Mouse (Mus musculus) heart, embryonic 10.5 days (tissue): ENCODE measurements around the gene Nelfcd. TPM values are rescaled to one million over a fixed set of nuclear protein-coding genes. Genes with fewer than 3 reads are reported as not detected.

ENCODE experiments used
- DNase-seq: peaks from one replicate; pipeline ENCODE4 v3.0.0-alpha.2; 2017; ENCODE audit warnings: low spot score
- H3K27ac ChIP-seq: fragments of 300-500 bp; sonication (generic); 2 replicates; pipeline ENCODE4 v1.5.1; 2016; ENCODE audit warnings: mild to moderate bottlenecking
- H3K27me3 ChIP-seq: fragments of 300-500 bp; sonication (generic); 2 replicates; pipeline ENCODE4 v1.6.1; 2016; ENCODE audit warnings: mild to moderate bottlenecking; ENCODE audit not compliant: poor library complexity, insufficient read depth, severe bottlenecking
- H3K36me3 ChIP-seq: fragments of 300-500 bp; sonication (generic); 2 replicates; pipeline ENCODE4 v1.6.1; 2016; ENCODE audit warnings: mild to moderate bottlenecking, moderate library complexity
- H3K4me1 ChIP-seq: fragments of 300-500 bp; sonication (generic); 2 replicates; pipeline ENCODE4 v1.6.1; 2016; ENCODE audit warnings: mild to moderate bottlenecking
- H3K4me3 ChIP-seq: fragments of 300-500 bp; sonication (generic); 2 replicates; pipeline ENCODE4 v1.5.1; 2016; ENCODE audit warnings: mild to moderate bottlenecking, moderate library complexity
- H3K9me3 ChIP-seq: fragments of 300-500 bp; sonication (generic); 2 replicates; pipeline ENCODE4 v1.6.1; 2016; ENCODE audit warnings: mild to moderate bottlenecking, moderate library complexity
- WGBS: fragments of 180-500 bp; shearing (Covaris S2); methylation state at CpG from one replicate; pipeline ENCODE4 v1.1.7; 2016; 5-methylcytosine and 5-hydroxymethylcytosine counted together
- polyA plus RNA-seq: library from polyadenylated mRNA; unstranded; fragments of >200 nt; fragmentation: Nextera tagmentation; extraction: Ambion mirVana; gene quantifications from 2 replicates; pipeline ENCODE4 v1.2.1, GENCODE M21; 2016

Nelfcd gene
- 124 and 133 TPM in 2 replicates for polyA plus RNA-seq

- peak; percentile 98 for DNase-seq
- under 1% methylated on average over 40 of the region's 40 CpGs for WGBS
- peak within 1 kb of the TSS; percentile 96 for H3K27ac ChIP-seq
These were observed at the start of gene Nelfcd for GRCm38 (mm10) chr2:174415731-174416310. Gene Nelfcd, plus strand, starts transcription at chr2:174415804.

DNA sequence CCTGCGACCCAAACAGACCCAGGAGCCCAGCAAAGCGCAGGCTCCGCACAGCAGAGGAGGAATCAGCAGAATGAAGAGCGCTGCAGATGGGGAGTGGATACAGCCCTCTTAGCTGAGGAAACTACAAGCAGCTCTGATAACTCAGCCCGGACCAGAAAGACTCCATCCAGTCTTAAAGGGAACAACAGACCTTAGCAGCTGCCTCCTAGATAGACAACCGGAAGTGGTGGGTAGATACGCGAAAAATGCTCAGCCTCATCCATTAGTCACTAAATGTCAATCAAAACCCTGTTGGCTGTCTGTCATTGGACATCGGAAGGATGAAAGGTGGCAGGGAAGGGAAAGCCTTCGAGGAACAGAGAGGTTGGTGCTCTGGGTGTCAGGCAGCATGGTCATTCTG is 49.0 kb upstream of the Nelfcd start:
- WGBS, result 69% methylated on average over 10 of the region's 10 CpGs
- no peaks in the 10 kb centered on the region for H3K27me3 ChIP-seq
- no peaks in the 10 kb centered on the region for H3K9me3 ChIP-seq
- no peak overlapping the region for H3K27ac ChIP-seq
- no peak overlapping the region for H3K4me3 ChIP-seq
- no peaks in the 10 kb centered on the region for H3K36me3 ChIP-seq
- H3K4me1 ChIP-seq, result no peaks in the 10 kb centered on the region
- no peak for DNase-seq

More at GRCm38 (mm10) chr2:174415731-174416310, at the start of gene Nelfcd:
- Histone ChIP-seq H3K36me3 (peaks cover 11% of the 10 kb centered on the region), H3K9me3 (no peaks in the 10 kb centered on the region), H3K27me3 (no peaks in the 10 kb centered on the region), H3K4me1 (peaks cover 19% of the 10 kb centered on the region), H3K4me3 (peak within 1 kb of the TSS; percentile 95)

GRCm38 (mm10) chr2:174381021-174381420 is 34.6 kb upstream of the Nelfcd start:
- DNase-seq, result no peak
- no peaks in the 10 kb centered on the region for H3K27me3 ChIP-seq
- H3K27ac ChIP-seq, result no peak overlapping the region
- WGBS, result 87% methylated on average over 9 of the region's 9 CpGs
- no peak overlapping the region for H3K4me3 ChIP-seq
- no peaks in the 10 kb centered on the region for H3K36me3 ChIP-seq
- H3K4me1 ChIP-seq, result no peaks in the 10 kb centered on the region
- no peaks in the 10 kb centered on the region for H3K9me3 ChIP-seq

- 83% methylated on average over 3 of the region's 3 CpGs for WGBS
- no peaks in the 10 kb centered on the region for H3K36me3 ChIP-seq
- no peaks in the 10 kb centered on the region for H3K9me3 ChIP-seq
- no peaks in the 10 kb centered on the region for H3K4me1 ChIP-seq
- H3K27me3 ChIP-seq, result no peaks in the 10 kb centered on the region
- H3K27ac ChIP-seq, result no peak overlapping the region
- DNase-seq, result peak; percentile 11
- H3K4me3 ChIP-seq, result no peak overlapping the region
These were observed 23.7 kb upstream of the Nelfcd start for GRCm38 (mm10) chr2:174391936-174392335.

- H3K27ac ChIP-seq, result no peak overlapping the region
- no peaks in the 10 kb centered on the region for H3K4me1 ChIP-seq
- H3K9me3 ChIP-seq, result no peaks in the 10 kb centered on the region
- H3K4me3 ChIP-seq, result no peak overlapping the region
- DNase-seq, result peak; percentile 53
- WGBS, result 71% methylated on average over 9 of the region's 9 CpGs
- H3K27me3 ChIP-seq, result no peaks in the 10 kb centered on the region
- no peaks in the 10 kb centered on the region for H3K36me3 ChIP-seq
These were observed 23.1 kb upstream of the Nelfcd start for GRCm38 (mm10) chr2:174392554-174392953.

DNA sequence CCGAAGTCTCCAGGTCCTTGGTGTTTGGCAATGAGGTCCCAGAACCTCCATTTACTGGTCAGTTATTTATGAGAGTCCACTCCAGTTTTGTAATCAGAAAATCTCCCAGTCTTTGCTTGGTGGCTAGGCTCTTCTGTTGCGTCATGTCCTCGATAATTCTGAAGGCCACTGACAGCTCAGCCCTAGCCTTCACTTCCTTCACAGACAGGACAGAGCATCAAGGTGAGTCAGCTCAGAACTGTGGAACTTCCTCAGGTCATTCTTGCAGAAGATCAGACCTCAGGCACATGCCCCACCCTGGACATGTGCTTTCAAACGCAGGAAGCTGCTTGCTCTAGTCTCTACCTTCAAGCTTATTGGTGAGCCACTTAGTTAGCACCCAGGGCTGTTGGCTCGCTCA is 22.2 kb upstream of the Nelfcd start:
- H3K36me3 ChIP-seq, result no peaks in the 10 kb centered on the region
- H3K27ac ChIP-seq, result no peak overlapping the region
- H3K4me3 ChIP-seq, result no peak overlapping the region
- 64% methylated on average over 5 of the region's 5 CpGs for WGBS
- H3K9me3 ChIP-seq, result no peaks in the 10 kb centered on the region
- DNase-seq, result no peak
- H3K27me3 ChIP-seq, result no peaks in the 10 kb centered on the region
- H3K4me1 ChIP-seq, result no peaks in the 10 kb centered on the region

- Histone ChIP-seq H3K36me3 (no peaks in the 10 kb centered on the region), H3K4me1 (no peaks in the 10 kb centered on the region), H3K27me3 (no peaks in the 10 kb centered on the region), H3K9me3 (no peaks in the 10 kb centered on the region), H3K27ac (no peak overlapping the region), H3K4me3 (no peak overlapping the region)
- no peak for DNase-seq
- WGBS, result 84% methylated on average over 10 of the region's 10 CpGs
These were observed 19.0 kb upstream of the Nelfcd start for GRCm38 (mm10) chr2:174396643-174397042.

DNA sequence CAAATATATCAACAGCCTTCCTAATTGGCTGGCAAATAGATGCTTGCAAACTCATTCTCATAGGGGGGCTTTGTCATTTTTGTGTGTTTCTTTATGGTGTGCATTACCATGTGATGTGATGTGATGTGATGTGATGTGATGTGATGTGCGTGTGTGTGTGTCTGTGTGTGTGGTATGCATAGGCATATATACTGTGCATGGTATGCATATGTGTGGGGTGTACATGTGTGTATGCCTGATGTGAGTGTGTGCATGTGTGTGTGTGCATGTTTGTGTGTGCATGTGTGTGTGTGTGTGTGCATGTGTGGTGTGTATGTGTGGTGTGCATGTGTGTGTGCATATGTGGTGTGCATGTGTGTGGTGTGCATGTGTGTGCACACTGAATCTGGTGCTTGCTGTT is 18.5 kb upstream of the Nelfcd start:
- Histone ChIP-seq H3K4me1 (no peaks in the 10 kb centered on the region), H3K36me3 (no peaks in the 10 kb centered on the region), H3K27me3 (no peaks in the 10 kb centered on the region), H3K4me3 (no peak overlapping the region), H3K9me3 (no peaks in the 10 kb centered on the region), H3K27ac (no peak overlapping the region)
- WGBS, result 87% methylated on average over 1 of the region's 1 CpGs
- DNase-seq, result no peak

GRCm38 (mm10) chr2:174397881-174398280 is 17.7 kb upstream of the Nelfcd start:
- no peaks in the 10 kb centered on the region for H3K36me3 ChIP-seq
- no peaks in the 10 kb centered on the region for H3K9me3 ChIP-seq
- DNase-seq, result peak; percentile 61
- no peaks in the 10 kb centered on the region for H3K4me1 ChIP-seq
- no peaks in the 10 kb centered on the region for H3K27me3 ChIP-seq
- H3K27ac ChIP-seq, result no peak overlapping the region
- no peak overlapping the region for H3K4me3 ChIP-seq
- WGBS, result 84% methylated on average over 6 of the region's 6 CpGs

- no peaks in the 10 kb centered on the region for H3K9me3 ChIP-seq
- no peak overlapping the region for H3K4me3 ChIP-seq
- H3K36me3 ChIP-seq, result no peaks in the 10 kb centered on the region
- H3K4me1 ChIP-seq, result no peaks in the 10 kb centered on the region
- 71% methylated on average over 4 of the region's 4 CpGs for WGBS
- no peak overlapping the region for H3K27ac ChIP-seq
- H3K27me3 ChIP-seq, result no peaks in the 10 kb centered on the region
- peak; percentile 65 for DNase-seq
These were observed 15.2 kb upstream of the Nelfcd start for GRCm38 (mm10) chr2:174400396-174400795.

GRCm38 (mm10) chr2:174410222-174410621 is 5.4 kb upstream of the Nelfcd start:
- WGBS, result 40% methylated on average over 2 of the region's 2 CpGs
- peak; percentile 67 for DNase-seq
- no peaks in the 10 kb centered on the region for H3K4me1 ChIP-seq

GRCm38 (mm10) chr2:174413127-174413526 is 2.5 kb upstream of the Nelfcd start:
- Histone ChIP-seq H3K4me3 (no peak overlapping the region), H3K36me3 (no peaks in the 10 kb centered on the region), H3K9me3 (no peaks in the 10 kb centered on the region), H3K27me3 (no peaks in the 10 kb centered on the region), H3K4me1 (peaks cover 17% of the 10 kb centered on the region), H3K27ac (no peak overlapping the region)
- 68% methylated on average over 7 of the region's 7 CpGs for WGBS
- no peak for DNase-seq

More at GRCm38 (mm10) chr2:174410222-174410621, 5.4 kb upstream of the Nelfcd start:
- Histone ChIP-seq H3K27ac (no peak overlapping the region), H3K4me3 (no peak overlapping the region), H3K9me3 (no peaks in the 10 kb centered on the region), H3K27me3 (no peaks in the 10 kb centered on the region), H3K36me3 (no peaks in the 10 kb centered on the region)

DNA sequence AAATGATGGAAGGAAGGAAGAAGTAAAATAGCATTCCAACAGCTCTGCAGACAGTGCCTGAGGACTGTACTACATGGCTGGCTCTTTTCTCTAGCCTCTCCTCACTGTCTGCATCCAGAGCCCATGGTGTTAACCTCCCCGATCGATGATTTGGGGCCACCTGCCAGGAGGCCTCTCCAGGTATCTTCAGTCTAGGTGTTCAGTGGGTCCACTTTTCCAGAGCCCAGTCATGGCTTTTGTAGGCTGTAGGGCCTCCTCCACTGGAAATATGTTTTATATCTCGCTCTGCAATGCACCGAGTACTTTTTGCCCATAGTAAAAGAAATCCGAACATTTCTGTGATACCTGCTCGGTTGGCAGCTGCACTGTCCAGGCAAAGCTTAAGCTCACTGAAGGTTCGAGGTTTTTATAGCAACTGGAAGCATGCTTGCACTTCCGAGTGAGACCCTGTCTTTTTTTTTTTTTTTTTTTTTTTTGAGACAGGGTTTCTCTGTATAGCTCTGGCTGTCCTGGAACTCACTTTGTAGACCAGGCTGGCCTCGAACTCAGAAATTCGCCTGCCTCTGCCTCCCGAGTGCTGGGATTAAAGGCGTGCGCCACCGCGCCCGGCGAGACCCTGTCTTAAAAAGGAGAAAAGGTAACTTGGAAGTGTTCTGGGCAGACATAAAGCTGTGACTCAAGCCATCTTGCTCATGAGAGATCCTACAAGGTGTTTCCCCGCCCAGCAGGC is 438 bp upstream of the Nelfcd start:
- no peaks in the 10 kb centered on the region for H3K27me3 ChIP-seq
- H3K9me3 ChIP-seq, result no peaks in the 10 kb centered on the region
- peak overlapping the region; percentile 95 for H3K4me3 ChIP-seq
- peak overlapping the region; percentile 96; the same call in 1 of the 2 replicates for H3K27ac ChIP-seq
- peaks cover 19% of the 10 kb centered on the region for H3K4me1 ChIP-seq
- peak; percentile 68 for DNase-seq
- 43% methylated on average over 18 of the region's 18 CpGs for WGBS
- peaks cover 5% of the 10 kb centered on the region for H3K36me3 ChIP-seq
